In genomic region chr11:105125735-105126519, GRCm38 (mm10) we compare ENCODE assay signal across 7 mouse cellular contexts. TPM values are rescaled to one million over a fixed set of nuclear protein-coding genes. Genes with fewer than 3 reads are reported as not detected.
DNase-seq lines count a peak whose midpoint lies in the region; ATAC-seq lines count a peak whose summit lies in the region.

Gene Mettl2 (plus strand): TSS chr11:105126425.

- H3K27ac ChIP-seq in intestine, embryonic 16.5 days (ENCODE audit: low read length): peak within 1 kb of the TSS; percentile 79
- H3K27ac ChIP-seq in midbrain, embryonic 11.5 days (ENCODE audit: low read depth, low read length): peak within 1 kb of the TSS; percentile 41; the same call in 1 of the 2 replicates

- H3K4me3 ChIP-seq in intestine, embryonic 16.5 days (ENCODE audit: low read length): peak within 1 kb of the TSS; percentile 98
- H3K4me3 ChIP-seq in midbrain, embryonic 11.5 days (ENCODE audit: low read depth, low read length): peak within 1 kb of the TSS; percentile 89

- DNase-seq in adrenal gland, adult 8-10 months: peak; percentile 64
- peak; percentile 87 for DNase-seq in embryo, embryonic 9.5 days (ENCODE audit: extremely low spot score)
- peak; percentile 65 to 85 for DNase-seq in gastrocnemius, postnatal 4 days (ENCODE audit: low spot score in 2 of 2)
- DNase-seq in left cerebral cortex, postnatal 36 days (ENCODE audit: low spot score in 2 of 2): peak; percentile 77 to 81
- peak; percentile 98 for DNase-seq in midbrain, embryonic 11.5 days (ENCODE audit: low spot score, missing footprints)
- peak; percentile 84 for DNase-seq in skeletal muscle tissue, adult 2 months (ENCODE audit: low read depth, low spot score)

- intact Hi-C loops in left cerebral cortex, postnatal 36 days (cut with DNase I): loop anchor here (2.0 kb wide), 1 partner anchor 55 kb away; no protein-coding TSS in a partner anchor

- H3K4me2 ChIP-seq in intestine, embryonic 16.5 days (ENCODE audit: low read depth, low read length): peak within 1 kb of the TSS; percentile 85
- peak within 1 kb of the TSS; percentile 69 for H3K4me2 ChIP-seq in midbrain, embryonic 11.5 days

- H3K36me3 ChIP-seq in intestine, embryonic 16.5 days (ENCODE audit: control insufficient read depth, insufficient read depth, low read length): peaks cover 9% of the 10 kb centered on the region; the same call in 1 of the 2 replicates
- no peaks in the 10 kb centered on the region for H3K36me3 ChIP-seq in midbrain, embryonic 11.5 days (ENCODE audit: control insufficient read depth, insufficient read depth, low read length)

- peaks cover 10% of the 10 kb centered on the region for H3K4me1 ChIP-seq in intestine, embryonic 16.5 days (ENCODE audit: control insufficient read depth, insufficient read depth, low read length)
- peaks cover 9% of the 10 kb centered on the region for H3K4me1 ChIP-seq in midbrain, embryonic 11.5 days (ENCODE audit: control insufficient read depth, insufficient read depth, low read length)

- WGBS in intestine, embryonic 16.5 days: 2% methylated on average over 29 of the region's 38 CpGs
- 3% methylated on average over 27 of the region's 38 CpGs for WGBS in midbrain, embryonic 11.5 days

- peak; percentile 93 for ATAC-seq in intestine, embryonic 16.5 days
- ATAC-seq in midbrain, embryonic 11.5 days (ENCODE audit: low FRiP score): peak; percentile 92

- peak within 1 kb of the TSS; percentile 83 for H3K9ac ChIP-seq in intestine, embryonic 16.5 days (ENCODE audit: low read depth, low read length)
- peak within 1 kb of the TSS; percentile 61 for H3K9ac ChIP-seq in midbrain, embryonic 11.5 days (ENCODE audit: low read length)

- no peaks in the 10 kb centered on the region for H3K27me3 ChIP-seq in intestine, embryonic 16.5 days (replicated peaks; ENCODE audit: control insufficient read depth, insufficient read depth, low read length)
- H3K27me3 ChIP-seq in midbrain, embryonic 11.5 days (ENCODE audit: control insufficient read depth, insufficient read depth, low read length): no peaks in the 10 kb centered on the region

- no peaks in the 10 kb centered on the region for H3K9me3 ChIP-seq in intestine, embryonic 16.5 days (ENCODE audit: control insufficient read depth, low read length)
- H3K9me3 ChIP-seq in midbrain, embryonic 11.5 days (ENCODE audit: control insufficient read depth, low read length): no peaks in the 10 kb centered on the region

RNA-seq across cellular contexts. Expression of gene Mettl2, which starts in this region (rescaled TPM):
- total RNA-seq in adrenal gland, adult 8-10 months (2022): 10 to 100 TPM; 21.6 to 28.6 (median 24.8) TPM
- total RNA-seq in gastrocnemius, postnatal 4 days (2021): 10 to 100 TPM; 16.3 to 17.2 TPM
- polyA plus RNA-seq in intestine, embryonic 16.5 days (2015; fragmentation: Nextera tagmentation; extraction: Ambion mirVana): 31.3 and 34.2 TPM in 2 replicates
- 10 to 100 TPM; 17.2 to 17.8 TPM for total RNA-seq in left cerebral cortex, postnatal 36 days (2021)
- polyA plus RNA-seq in midbrain, embryonic 11.5 days (2014; fragmentation: Nextera tagmentation; extraction: Ambion mirVana): 41.4 and 46.9 TPM in 2 replicates

Comparison
In these comparisons a context has a peak if more than half of its experiments do, and no peak if none do; other contexts are left out.
1. Peak in every context shown above with its lines: DNase-seq, ATAC-seq, H3K4me3 ChIP-seq and H3K27ac ChIP-seq.